Mouse (Mus musculus): ENCODE measurements at regions not wholly inside any gene's neighbourhood (a gene's known extent, or its start where the extent isn't known, plus 50 kb on each side); places are given as distances from the start of the nearest gene placed in this dataset.

- Histone ChIP-seq H3K27me3 (ENCODE audit: control insufficient read depth, insufficient read depth, insufficient read length) (no peaks in the 10 kb centered on the region), H3K36me3 (ENCODE audit: control insufficient read depth, insufficient read depth) (no peaks in the 10 kb centered on the region), H3K4me3 (ENCODE audit: insufficient read depth, poor library complexity, severe bottlenecking) (no peak overlapping the region), H3K79me2 (ENCODE audit: control insufficient read depth, insufficient read depth) (no peaks in the 10 kb centered on the region), H3ac (ENCODE audit: control insufficient read depth, insufficient read length, low read depth) (no peak overlapping the region), H3K79me3 (ENCODE audit: low read depth) (no peaks in the 10 kb centered on the region)
- TF ChIP-seq MYOG (IDR thresholded peaks at IDR 0.05; ENCODE audit: control insufficient read depth, extremely low read depth, insufficient read length) (no peak), USF1 (IDR thresholded peaks at IDR 0.05; ENCODE audit: low read depth) (no peak), MYOD1 (IDR thresholded peaks at IDR 0.05; ENCODE audit: control insufficient read depth, insufficient read length, low read depth) (no peak), MAX (IDR thresholded peaks at IDR 0.05) (no peak), FOSL1 (IDR thresholded peaks at IDR 0.05; ENCODE audit: insufficient read depth, low read length, poor library complexity, severe bottlenecking) (no peak), CEBPB (IDR thresholded peaks at IDR 0.05; ENCODE audit: low read depth) (no peak), CTCF (IDR thresholded peaks at IDR 0.05; ENCODE audit: control insufficient read depth, insufficient read depth, insufficient read length) (no peak)
Measured at GRCm38 (mm10) chr12:69485652-69486651, 96.9 kb downstream of the Vcpkmt start.

- no peaks in the 10 kb centered on the region for H3K36me3 ChIP-seq (ENCODE audit: control insufficient read depth, insufficient read depth)
- no peaks in the 10 kb centered on the region for H3K79me3 ChIP-seq (ENCODE audit: low read depth)
- no peaks in the 10 kb centered on the region for H3K79me2 ChIP-seq (ENCODE audit: control insufficient read depth, insufficient read depth)
- TF ChIP-seq USF1 (IDR thresholded peaks at IDR 0.05; ENCODE audit: low read depth) (no peak), CEBPB (IDR thresholded peaks at IDR 0.05; ENCODE audit: low read depth) (no peak), MYOG (IDR thresholded peaks at IDR 0.05; ENCODE audit: control insufficient read depth, extremely low read depth, insufficient read length) (no peak), MYOD1 (IDR thresholded peaks at IDR 0.05; ENCODE audit: control insufficient read depth, insufficient read length, low read depth) (no peak), MAX (IDR thresholded peaks at IDR 0.05) (no peak), CTCF (IDR thresholded peaks at IDR 0.05; ENCODE audit: control insufficient read depth, insufficient read depth, insufficient read length) (no peak)
- H3ac ChIP-seq (ENCODE audit: control insufficient read depth, insufficient read length, low read depth) = no peak overlapping the region
- H3K27me3 ChIP-seq (ENCODE audit: control insufficient read depth, insufficient read depth, insufficient read length) = no peaks in the 10 kb centered on the region
- no peak overlapping the region for H3K4me3 ChIP-seq (ENCODE audit: insufficient read depth, poor library complexity, severe bottlenecking)
Measured at GRCm38 (mm10) chr12:69481420-69481819, 101.4 kb downstream of the Vcpkmt start.

- H3K79me2 ChIP-seq (ENCODE audit: control insufficient read depth, insufficient read depth) = no peaks in the 10 kb centered on the region
- H3K36me3 ChIP-seq (ENCODE audit: control insufficient read depth, insufficient read depth) = no peaks in the 10 kb centered on the region
- no peak overlapping the region for H3ac ChIP-seq (ENCODE audit: control insufficient read depth, insufficient read length, low read depth)
- H3K79me3 ChIP-seq (ENCODE audit: low read depth) = no peaks in the 10 kb centered on the region
- H3K27me3 ChIP-seq (ENCODE audit: control insufficient read depth, insufficient read depth, insufficient read length) = no peaks in the 10 kb centered on the region
- no peak overlapping the region for H3K4me3 ChIP-seq (ENCODE audit: insufficient read depth, poor library complexity, severe bottlenecking)
- TF ChIP-seq CEBPB (IDR thresholded peaks at IDR 0.05; ENCODE audit: low read depth) = no peak
- TF ChIP-seq CTCF (IDR thresholded peaks at IDR 0.05; ENCODE audit: control insufficient read depth, insufficient read depth, insufficient read length) = no peak
- no peak for TF ChIP-seq MYOG (IDR thresholded peaks at IDR 0.05; ENCODE audit: control insufficient read depth, extremely low read depth, insufficient read length)
- TF ChIP-seq MYOD1 (IDR thresholded peaks at IDR 0.05; ENCODE audit: control insufficient read depth, insufficient read length, low read depth) = no peak
- TF ChIP-seq FOSL1 (IDR thresholded peaks at IDR 0.05; ENCODE audit: insufficient read depth, low read length, poor library complexity, severe bottlenecking) = no peak
- TF ChIP-seq MAX (IDR thresholded peaks at IDR 0.05) = no peak
- TF ChIP-seq USF1 (IDR thresholded peaks at IDR 0.05; ENCODE audit: low read depth) = no peak
Measured at GRCm38 (mm10) chr12:69476631-69477091, 104.4 kb upstream of the Gm9887 start.

- no peak for TF ChIP-seq MYOG (IDR thresholded peaks at IDR 0.05; ENCODE audit: control insufficient read depth, extremely low read depth, insufficient read length)
- no peak for TF ChIP-seq MAX (IDR thresholded peaks at IDR 0.05)
- no peak for TF ChIP-seq CEBPB (IDR thresholded peaks at IDR 0.05; ENCODE audit: low read depth)
- TF ChIP-seq USF1 (IDR thresholded peaks at IDR 0.05; ENCODE audit: low read depth) = no peak
- TF ChIP-seq MYOD1 (IDR thresholded peaks at IDR 0.05; ENCODE audit: control insufficient read depth, insufficient read length, low read depth) = no peak
- no peak for TF ChIP-seq CTCF (IDR thresholded peaks at IDR 0.05; ENCODE audit: control insufficient read depth, insufficient read depth, insufficient read length)
- no peak for TF ChIP-seq FOSL1 (IDR thresholded peaks at IDR 0.05; ENCODE audit: insufficient read depth, low read length, poor library complexity, severe bottlenecking)
- Histone ChIP-seq H3K79me2 (ENCODE audit: control insufficient read depth, insufficient read depth) (no peaks in the 10 kb centered on the region), H3ac (ENCODE audit: control insufficient read depth, insufficient read length, low read depth) (no peak overlapping the region), H3K79me3 (ENCODE audit: low read depth) (no peaks in the 10 kb centered on the region), H3K27me3 (ENCODE audit: control insufficient read depth, insufficient read depth, insufficient read length) (no peaks in the 10 kb centered on the region), H3K4me3 (ENCODE audit: insufficient read depth, poor library complexity, severe bottlenecking) (no peak overlapping the region), H3K36me3 (ENCODE audit: control insufficient read depth, insufficient read depth) (no peaks in the 10 kb centered on the region)
Measured at GRCm38 (mm10) chr12:69476131-69476530, 103.9 kb upstream of the Gm9887 start.

- no peaks in the 10 kb centered on the region for H3K79me3 ChIP-seq (ENCODE audit: low read depth)
- H3K79me2 ChIP-seq (ENCODE audit: control insufficient read depth, insufficient read depth) = no peaks in the 10 kb centered on the region
- H3K36me3 ChIP-seq (ENCODE audit: control insufficient read depth, insufficient read depth) = no peaks in the 10 kb centered on the region
- H3K27me3 ChIP-seq (ENCODE audit: control insufficient read depth, insufficient read depth, insufficient read length) = no peaks in the 10 kb centered on the region
- no peak overlapping the region for H3K4me3 ChIP-seq (ENCODE audit: insufficient read depth, poor library complexity, severe bottlenecking)
- TF ChIP-seq FOSL1 (IDR thresholded peaks at IDR 0.05; ENCODE audit: insufficient read depth, low read length, poor library complexity, severe bottlenecking) (no peak), MYOD1 (IDR thresholded peaks at IDR 0.05; ENCODE audit: control insufficient read depth, insufficient read length, low read depth) (peak; percentile 2), CTCF (IDR thresholded peaks at IDR 0.05; ENCODE audit: control insufficient read depth, insufficient read depth, insufficient read length) (no peak)
- H3ac ChIP-seq (ENCODE audit: control insufficient read depth, insufficient read length, low read depth) = peak overlapping the region; percentile 63
Measured at GRCm38 (mm10) chr12:69474916-69475661, 102.8 kb upstream of the Gm9887 start.

Data from C2C12 (cell line).